Mouse (Mus musculus): ENCODE data around the gene Plekhb2.

Gene Plekhb2

GRCm38 (mm10) chr1:34869231-34869630 is 19.5 kb downstream of the Plekhb2 start:
- DNase-seq, result no peak

GRCm38 (mm10) chr1:34871170-34871569 is 21.4 kb downstream of the Plekhb2 start:
- DNase-seq, result no peak

DNA sequence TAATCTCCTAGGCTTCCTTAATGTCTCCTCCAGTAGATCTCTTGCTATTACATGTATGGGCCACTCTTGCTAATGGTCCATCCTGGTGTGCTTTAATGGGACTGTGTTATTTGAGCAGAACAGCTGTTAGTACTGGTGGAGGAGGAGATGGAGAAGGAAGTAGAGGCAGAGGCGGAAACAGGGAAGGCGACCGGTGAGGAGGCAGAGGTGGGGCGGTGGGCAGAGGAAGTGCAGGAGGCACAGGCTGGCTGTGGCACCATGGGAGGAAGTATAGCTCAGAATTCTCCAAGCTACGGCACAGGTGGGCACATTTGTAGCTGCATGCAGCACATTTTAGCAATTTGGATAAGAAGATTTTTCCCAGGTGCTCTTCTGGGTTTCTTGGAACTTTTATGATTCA is 23.8 kb downstream of the Plekhb2 start:
- no peak for DNase-seq

- no peak for DNase-seq
Measured at GRCm38 (mm10) chr1:34879611-34880010, 29.8 kb downstream of the Plekhb2 start.

GRCm38 (mm10) chr1:34883776-34884175 is 34.0 kb downstream of the Plekhb2 start:
- no peak for DNase-seq

DNA sequence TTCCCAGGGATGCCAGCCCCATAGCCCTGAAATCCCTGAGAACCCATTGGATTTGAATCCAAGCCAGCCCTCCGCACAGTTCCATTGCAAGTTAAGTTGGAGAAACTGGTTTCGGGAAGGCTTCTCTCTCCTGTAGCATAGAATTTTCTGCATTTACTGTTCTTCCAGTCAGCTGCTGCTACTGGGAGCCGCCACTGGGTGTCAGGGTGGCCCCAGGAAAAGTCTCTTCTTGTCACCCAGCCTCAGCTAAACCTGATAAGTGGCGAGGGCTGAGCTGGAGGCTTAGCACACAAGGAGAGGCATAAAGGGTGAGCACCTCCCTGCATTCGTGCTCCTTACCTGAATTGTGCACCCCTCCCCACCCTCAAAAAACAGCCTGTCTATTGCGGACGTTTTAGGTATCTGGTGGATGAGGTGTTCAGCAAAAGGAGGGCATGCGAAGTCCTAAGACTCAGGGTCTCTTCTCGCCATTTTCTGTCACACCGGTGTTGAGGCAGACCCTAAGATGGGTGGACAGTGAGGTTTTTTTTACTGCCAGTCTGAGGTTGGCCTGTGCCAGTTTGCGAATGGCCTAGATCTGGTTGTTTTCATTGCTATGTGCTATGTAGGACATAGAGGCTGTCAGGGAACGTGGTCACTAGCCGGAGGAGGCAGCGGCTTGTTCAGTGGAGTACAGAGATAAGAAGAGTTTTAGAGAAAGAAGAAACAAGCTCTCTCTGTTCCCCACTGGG is 41.9 kb downstream of the Plekhb2 start:
- peak; percentile 67 for DNase-seq

GRCm38 (mm10) chr1:34892466-34892865 is 42.7 kb downstream of the Plekhb2 start:
- no peak for DNase-seq

DNA sequence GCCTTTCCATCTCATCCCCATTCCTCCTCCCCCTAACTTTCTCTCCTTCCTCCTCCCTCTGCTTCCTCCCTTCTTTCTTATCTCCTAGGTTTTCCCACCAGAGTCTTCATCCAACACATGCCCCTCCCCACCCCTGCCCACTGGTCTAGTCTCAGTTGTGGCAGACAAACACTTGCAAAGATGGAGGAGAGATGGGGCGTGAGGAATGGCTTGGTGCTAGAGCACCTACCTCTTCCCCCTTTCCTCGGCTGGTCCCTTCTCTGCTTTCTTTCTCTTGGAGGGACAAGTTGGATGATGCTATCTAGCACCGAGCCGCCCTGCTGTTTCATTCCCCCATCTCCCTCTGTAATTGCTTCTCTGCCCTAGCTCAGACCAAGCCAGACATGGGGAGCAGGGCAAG is 43.6 kb downstream of the Plekhb2 start:
- DNase-seq, result no peak

- no peak for DNase-seq
Measured at GRCm38 (mm10) chr1:34893831-34894230, 44.1 kb downstream of the Plekhb2 start.

DNA sequence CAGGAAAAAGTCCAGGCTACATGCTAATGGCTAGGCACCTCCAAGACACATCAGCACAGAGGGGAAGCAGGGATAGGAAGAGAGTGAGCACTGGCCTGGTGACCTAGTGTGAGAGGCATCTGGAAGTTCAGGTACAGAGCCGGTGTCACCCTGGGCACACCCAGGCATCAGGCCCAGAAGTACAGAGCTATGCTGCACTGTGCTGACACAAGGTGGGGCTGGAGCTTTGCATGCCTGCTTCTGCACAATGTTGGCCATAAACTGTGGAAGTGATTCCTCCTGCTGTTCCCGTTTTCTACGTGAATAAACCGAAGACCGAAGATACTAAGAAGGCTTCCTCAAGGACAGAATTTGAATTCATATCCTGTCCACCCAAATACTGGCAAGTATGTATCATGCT is 46.3 kb downstream of the Plekhb2 start:
- DNase-seq, result no peak

DNA sequence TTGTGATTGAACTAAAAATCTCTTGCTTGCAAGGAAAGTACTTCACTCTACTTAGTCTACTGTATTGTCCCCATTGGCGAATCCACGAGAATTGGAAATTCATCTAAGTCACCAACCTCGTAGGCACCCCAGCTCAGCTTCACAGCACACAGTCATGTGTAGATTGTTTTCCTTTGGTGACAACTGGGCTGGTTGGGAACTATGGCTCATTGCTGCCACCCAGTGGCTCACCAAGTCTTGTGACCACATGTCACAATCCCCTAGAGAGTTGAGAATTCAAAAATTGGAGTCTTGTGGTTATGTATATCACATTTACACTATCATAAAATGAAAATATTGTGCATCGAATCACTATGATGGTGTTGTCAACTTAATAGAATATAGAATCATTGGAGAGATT is 47.1 kb downstream of the Plekhb2 start:
- DNase-seq, result peak; percentile 78

- no peak for DNase-seq
Measured at GRCm38 (mm10) chr1:34928656-34929055, 78.9 kb downstream of the Plekhb2 start.

Data from kidney, postnatal 10 days (tissue).